Mouse (Mus musculus): ENCODE measurements around the gene Sin3b. TPM values are rescaled to one million over a fixed set of nuclear protein-coding genes. Genes with fewer than 3 reads are reported as not detected.
A peak's percentile ranks its signal among the peaks of the same experiment; 100 is the strongest.

Gene Sin3b
- polyA plus RNA-seq, 1 experiment, result 3.1 TPM

GRCm38 (mm10) chr8:72698349-72698926 is 24.6 kb upstream of the Sin3b start:
- Histone ChIP-seq H3K4me1 (ENCODE audit: control insufficient read depth) (no peaks in the 10 kb centered on the region), H3K4me3 (replicated peaks) (no peak overlapping the region), H3K27me3 (ENCODE audit: control insufficient read depth) (no peaks in the 10 kb centered on the region), H3K9me3 (ENCODE audit: control insufficient read depth, low read length) (no peaks in the 10 kb centered on the region), H3K36me3 (ENCODE audit: control insufficient read depth) (no peaks in the 10 kb centered on the region)
- no peak for TF ChIP-seq TAL1 (IDR thresholded peaks at IDR 0.05; ENCODE audit: low read length)
- TF ChIP-seq GATA1 (IDR thresholded peaks at IDR 0.05; ENCODE audit: low read length), result no peak

GRCm38 (mm10) chr8:72712569-72712968 is 10.5 kb upstream of the Sin3b start:
- Histone ChIP-seq H3K36me3 (ENCODE audit: control insufficient read depth) (no peaks in the 10 kb centered on the region), H3K4me3 (replicated peaks) (no peak overlapping the region), H3K4me1 (ENCODE audit: control insufficient read depth) (peaks cover 6% of the 10 kb centered on the region), H3K27me3 (ENCODE audit: control insufficient read depth) (no peaks in the 10 kb centered on the region), H3K9me3 (ENCODE audit: control insufficient read depth, low read length) (no peaks in the 10 kb centered on the region)
- TF ChIP-seq TAL1 (IDR thresholded peaks at IDR 0.05; ENCODE audit: low read length) (no peak), GATA1 (IDR thresholded peaks at IDR 0.05; ENCODE audit: low read length) (no peak)

- H3K4me1 ChIP-seq (ENCODE audit: control insufficient read depth), result peaks cover 6% of the 10 kb centered on the region
- no peaks in the 10 kb centered on the region for H3K36me3 ChIP-seq (ENCODE audit: control insufficient read depth)
- no peaks in the 10 kb centered on the region for H3K27me3 ChIP-seq (ENCODE audit: control insufficient read depth)
- TF ChIP-seq GATA1 (IDR thresholded peaks at IDR 0.05; ENCODE audit: low read length), result no peak
- TF ChIP-seq TAL1 (IDR thresholded peaks at IDR 0.05; ENCODE audit: low read length), result no peak
- no peak overlapping the region for H3K4me3 ChIP-seq (replicated peaks)
- H3K9me3 ChIP-seq (ENCODE audit: control insufficient read depth, low read length), result no peaks in the 10 kb centered on the region
Measured at GRCm38 (mm10) chr8:72716594-72716993, 6.5 kb upstream of the Sin3b start.

GRCm38 (mm10) chr8:72720541-72720940 is 2.5 kb upstream of the Sin3b start:
- H3K9me3 ChIP-seq (ENCODE audit: control insufficient read depth, low read length), result no peaks in the 10 kb centered on the region
- H3K36me3 ChIP-seq (ENCODE audit: control insufficient read depth), result peaks cover 8% of the 10 kb centered on the region
- peaks cover 26% of the 10 kb centered on the region for H3K4me1 ChIP-seq (ENCODE audit: control insufficient read depth)
- no peaks in the 10 kb centered on the region for H3K27me3 ChIP-seq (ENCODE audit: control insufficient read depth)
- TF ChIP-seq GATA1 (IDR thresholded peaks at IDR 0.05; ENCODE audit: low read length) (no peak), TAL1 (IDR thresholded peaks at IDR 0.05; ENCODE audit: low read length) (no peak)
- no peak overlapping the region for H3K4me3 ChIP-seq (replicated peaks)

- peaks cover 20% of the 10 kb centered on the region for H3K4me1 ChIP-seq (ENCODE audit: control insufficient read depth)
- TF ChIP-seq TAL1 (IDR thresholded peaks at IDR 0.05; ENCODE audit: low read length) (no peak), GATA1 (IDR thresholded peaks at IDR 0.05; ENCODE audit: low read length) (no peak)
- no peaks in the 10 kb centered on the region for H3K9me3 ChIP-seq (ENCODE audit: control insufficient read depth, low read length)
- H3K27me3 ChIP-seq (ENCODE audit: control insufficient read depth), result no peaks in the 10 kb centered on the region
- peaks cover 39% of the 10 kb centered on the region for H3K36me3 ChIP-seq (ENCODE audit: control insufficient read depth)
- peak overlapping the region; percentile 86 for H3K4me3 ChIP-seq (replicated peaks)
Measured at GRCm38 (mm10) chr8:72723651-72724001, 541 bp downstream of the Sin3b start.

GRCm38 (mm10) chr8:72728636-72729035 is 5.6 kb downstream of the Sin3b start:
- Histone ChIP-seq H3K4me3 (replicated peaks) (no peak overlapping the region), H3K36me3 (ENCODE audit: control insufficient read depth) (peaks cover 86% of the 10 kb centered on the region), H3K27me3 (ENCODE audit: control insufficient read depth) (no peaks in the 10 kb centered on the region), H3K9me3 (ENCODE audit: control insufficient read depth, low read length) (no peaks in the 10 kb centered on the region), H3K4me1 (ENCODE audit: control insufficient read depth) (peaks cover 11% of the 10 kb centered on the region)
- no peak for TF ChIP-seq TAL1 (IDR thresholded peaks at IDR 0.05; ENCODE audit: low read length)
- TF ChIP-seq GATA1 (IDR thresholded peaks at IDR 0.05; ENCODE audit: low read length), result no peak

- Histone ChIP-seq H3K36me3 (ENCODE audit: control insufficient read depth) (peaks cover 90% of the 10 kb centered on the region), H3K9me3 (ENCODE audit: control insufficient read depth, low read length) (no peaks in the 10 kb centered on the region), H3K27me3 (ENCODE audit: control insufficient read depth) (no peaks in the 10 kb centered on the region), H3K4me3 (replicated peaks) (no peak overlapping the region), H3K4me1 (ENCODE audit: control insufficient read depth) (no peaks in the 10 kb centered on the region)
- TF ChIP-seq GATA1 (IDR thresholded peaks at IDR 0.05; ENCODE audit: low read length) (no peak), TAL1 (IDR thresholded peaks at IDR 0.05; ENCODE audit: low read length) (no peak)
Measured at GRCm38 (mm10) chr8:72735001-72735400, 11.9 kb downstream of the Sin3b start.

- TF ChIP-seq GATA1 (IDR thresholded peaks at IDR 0.05; ENCODE audit: low read length) (no peak), TAL1 (IDR thresholded peaks at IDR 0.05; ENCODE audit: low read length) (no peak)
- Histone ChIP-seq H3K4me3 (replicated peaks) (no peak overlapping the region), H3K4me1 (ENCODE audit: control insufficient read depth) (no peaks in the 10 kb centered on the region), H3K9me3 (ENCODE audit: control insufficient read depth, low read length) (no peaks in the 10 kb centered on the region), H3K36me3 (ENCODE audit: control insufficient read depth) (peaks cover 82% of the 10 kb centered on the region), H3K27me3 (ENCODE audit: control insufficient read depth) (no peaks in the 10 kb centered on the region)
Measured at GRCm38 (mm10) chr8:72736868-72737267, 13.8 kb downstream of the Sin3b start.

GRCm38 (mm10) chr8:72746061-72746460 is 23.0 kb downstream of the Sin3b start:
- Histone ChIP-seq H3K36me3 (ENCODE audit: control insufficient read depth) (peaks cover 82% of the 10 kb centered on the region), H3K9me3 (ENCODE audit: control insufficient read depth, low read length) (no peaks in the 10 kb centered on the region), H3K27me3 (ENCODE audit: control insufficient read depth) (no peaks in the 10 kb centered on the region), H3K4me1 (ENCODE audit: control insufficient read depth) (no peaks in the 10 kb centered on the region), H3K4me3 (replicated peaks) (no peak overlapping the region)
- TF ChIP-seq TAL1 (IDR thresholded peaks at IDR 0.05; ENCODE audit: low read length) (no peak), GATA1 (IDR thresholded peaks at IDR 0.05; ENCODE audit: low read length) (no peak)

- Histone ChIP-seq H3K36me3 (ENCODE audit: control insufficient read depth) (peaks cover 89% of the 10 kb centered on the region), H3K9me3 (ENCODE audit: control insufficient read depth, low read length) (no peaks in the 10 kb centered on the region), H3K4me3 (replicated peaks) (no peak overlapping the region), H3K4me1 (ENCODE audit: control insufficient read depth) (no peaks in the 10 kb centered on the region), H3K27me3 (ENCODE audit: control insufficient read depth) (no peaks in the 10 kb centered on the region)
- TF ChIP-seq TAL1 (IDR thresholded peaks at IDR 0.05; ENCODE audit: low read length), result no peak
- no peak for TF ChIP-seq GATA1 (IDR thresholded peaks at IDR 0.05; ENCODE audit: low read length)
Measured at GRCm38 (mm10) chr8:72749846-72750245, 26.8 kb downstream of the Sin3b start.

All from erythroblast, embryonic 14.5 days (primary cell).